Mouse (Mus musculus): Measurements from ENCODE around the gene Foxq1. TPM values are rescaled to one million over a fixed set of nuclear protein-coding genes. Genes with fewer than 3 reads are reported as not detected.

Gene Foxq1
- polyA plus RNA-seq, 1 experiment: not detected

DNA sequence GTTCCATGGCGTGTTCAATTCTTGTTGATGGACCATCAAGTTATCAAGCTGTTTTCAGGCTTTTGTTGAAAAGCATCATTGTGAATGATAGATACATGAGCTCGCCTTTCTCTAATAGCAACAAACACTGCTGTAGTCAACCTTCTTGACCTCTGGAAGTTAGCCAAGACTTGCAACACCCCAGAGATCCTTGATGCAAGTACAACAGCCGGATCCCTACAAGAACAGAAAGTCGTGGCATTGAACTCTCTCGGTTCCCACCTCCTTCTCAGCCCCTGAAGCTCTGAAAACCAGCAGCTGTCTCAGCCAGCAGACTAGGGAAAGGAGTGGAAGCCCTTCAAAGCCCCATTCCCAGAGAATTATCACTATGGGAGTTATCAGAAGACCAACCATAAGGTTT is 31.4 kb downstream of the Foxq1 start:
- TF ChIP-seq POLR2A (IDR thresholded peaks at IDR 0.05; ENCODE audit: insufficient read depth, low read depth, low read length): no peak
- TF ChIP-seq CTCF (IDR thresholded peaks at IDR 0.05; ENCODE audit: insufficient read depth, low read depth, low read length): no peak
- 85% methylated on average over 5 of the region's 5 CpGs for WGBS
- no peak overlapping the region for H3K27ac ChIP-seq (ENCODE audit: insufficient read depth, low read depth, low read length)
- H3K4me1 ChIP-seq (ENCODE audit: control insufficient read depth, insufficient read depth, low read length): no peaks in the 10 kb centered on the region
- H3K4me3 ChIP-seq (ENCODE audit: insufficient read depth, low read depth, low read length): no peak overlapping the region

DNA sequence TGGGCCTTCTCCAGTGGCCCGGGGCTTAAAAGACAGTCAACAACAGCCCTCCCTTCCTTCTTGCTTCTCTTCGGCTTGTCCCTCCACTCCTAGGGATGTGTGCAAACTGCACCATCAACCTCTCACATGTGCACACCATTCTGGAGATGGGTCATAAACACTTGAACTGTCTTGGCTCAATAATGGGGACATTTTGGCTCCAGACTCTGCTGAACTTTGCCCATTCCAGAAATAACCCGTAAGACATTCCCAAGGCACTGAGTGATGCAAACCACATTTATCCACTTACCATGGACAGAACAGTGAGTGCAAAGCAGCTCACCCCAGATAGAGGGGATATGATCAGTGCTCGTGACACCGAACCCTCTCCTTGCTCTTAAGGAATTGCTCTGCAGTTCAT is 43.6 kb downstream of the Foxq1 start:
- H3K4me3 ChIP-seq (ENCODE audit: insufficient read depth, low read depth, low read length): no peak overlapping the region
- no peaks in the 10 kb centered on the region for H3K4me1 ChIP-seq (ENCODE audit: control insufficient read depth, insufficient read depth, low read length)
- H3K27ac ChIP-seq (ENCODE audit: insufficient read depth, low read depth, low read length): no peak overlapping the region
- WGBS: 75% methylated on average over 5 of the region's 5 CpGs
- no peak for TF ChIP-seq POLR2A (IDR thresholded peaks at IDR 0.05; ENCODE audit: insufficient read depth, low read depth, low read length)
- no peak for TF ChIP-seq CTCF (IDR thresholded peaks at IDR 0.05; ENCODE audit: insufficient read depth, low read depth, low read length)

DNA sequence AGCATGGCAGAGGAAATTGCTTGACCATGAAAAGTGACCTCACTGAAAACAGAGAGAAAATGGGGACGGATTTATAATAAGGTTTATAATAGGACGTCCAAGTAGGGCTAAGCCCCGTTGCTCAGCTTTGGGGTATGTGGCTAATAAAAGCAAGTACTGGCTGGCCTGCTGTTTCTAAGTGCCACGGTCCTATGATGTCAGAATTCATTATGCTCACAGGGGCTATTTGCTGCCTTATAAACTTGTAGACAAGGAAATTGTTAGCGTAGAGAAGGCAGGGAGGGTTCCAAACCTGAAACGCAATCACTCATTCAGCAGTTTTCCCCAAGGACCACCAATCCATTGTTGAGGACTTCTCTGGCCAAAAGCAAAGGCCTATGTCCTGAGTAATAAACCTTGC is 48.0 kb downstream of the Foxq1 start:
- Histone ChIP-seq H3K4me1 (ENCODE audit: control insufficient read depth, insufficient read depth, low read length) (no peaks in the 10 kb centered on the region), H3K27ac (ENCODE audit: insufficient read depth, low read depth, low read length) (no peak overlapping the region), H3K4me3 (ENCODE audit: insufficient read depth, low read depth, low read length) (no peak overlapping the region)
- 40% methylated on average over 6 of the region's 6 CpGs for WGBS
- TF ChIP-seq CTCF (IDR thresholded peaks at IDR 0.05; ENCODE audit: insufficient read depth, low read depth, low read length) (no peak), POLR2A (IDR thresholded peaks at IDR 0.05; ENCODE audit: insufficient read depth, low read depth, low read length) (no peak)

Other genes starting within 250 kb of the Foxq1 start
- gene A530084C06Rik, start 3.2 kb downstream of the Foxq1 start, polyA plus RNA-seq (2012; ENCODE audit: insufficient read depth, insufficient read length, low replicate concordance, missing spikeins): not detected in 2 replicates
- gene Foxf2, start 69.7 kb downstream of the Foxq1 start, polyA plus RNA-seq (2012; ENCODE audit: insufficient read depth, insufficient read length, low replicate concordance, missing spikeins): not detected in 2 replicates

Measured in olfactory bulb, adult 2 months (tissue).